Mouse (Mus musculus): ENCODE measurements at regions not wholly inside any gene's neighbourhood (a gene's known extent, or its start where the extent isn't known, plus 50 kb on each side); places are given as distances from the start of the nearest gene placed in this dataset.

- no peak for DNase-seq (ENCODE audit: low read depth, low spot score)
These were observed 111.7 kb upstream of the Vangl1 start for GRCm38 (mm10) chr3:102316151-102316550.

- peak; percentile 10 for DNase-seq (ENCODE audit: low read depth, low spot score)
These were observed 107.2 kb upstream of the Vangl1 start for GRCm38 (mm10) chr3:102311482-102312225.

GRCm38 (mm10) chr3:102310243-102310642 is 105.8 kb upstream of the Vangl1 start:
- DNase-seq (ENCODE audit: low read depth, low spot score): peak; percentile 18

GRCm38 (mm10) chr3:102309756-102310155 is 105.3 kb upstream of the Vangl1 start:
- DNase-seq (ENCODE audit: low read depth, low spot score): peak; percentile 71

GRCm38 (mm10) chr3:102307656-102308055 is 103.2 kb upstream of the Vangl1 start:
- DNase-seq (ENCODE audit: low read depth, low spot score): no peak

- DNase-seq (ENCODE audit: low read depth, low spot score): no peak
These were observed 87.9 kb upstream of the Vangl1 start for GRCm38 (mm10) chr3:102292385-102292784.

- no peak for DNase-seq (ENCODE audit: low read depth, low spot score)
These were observed 77.5 kb upstream of the Vangl1 start for GRCm38 (mm10) chr3:102281983-102282382.

- no peak for DNase-seq (ENCODE audit: low read depth, low spot score)
These were observed 72.3 kb upstream of the Vangl1 start for GRCm38 (mm10) chr3:102276758-102277157.

DNA sequence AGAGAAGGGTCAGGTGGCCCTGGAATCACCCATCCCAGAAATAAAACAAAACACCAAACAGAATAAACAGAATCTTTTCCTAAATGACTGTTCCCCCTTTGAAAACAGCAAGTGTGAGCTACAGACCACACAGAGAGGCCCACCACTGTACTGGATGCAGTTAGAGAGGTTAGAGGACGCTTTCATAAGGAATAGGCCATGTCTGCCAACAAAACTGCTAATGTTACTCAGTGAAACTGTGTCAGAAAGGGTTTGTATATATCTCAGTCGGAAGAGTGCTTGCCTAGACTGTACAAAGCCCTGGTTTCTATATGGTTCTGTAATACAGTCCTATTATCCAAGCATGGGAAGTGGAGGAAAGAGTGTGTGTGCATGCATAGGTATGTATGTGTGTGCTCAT is 71.8 kb upstream of the Vangl1 start:
- no peak for DNase-seq (ENCODE audit: low read depth, low spot score)

DNA sequence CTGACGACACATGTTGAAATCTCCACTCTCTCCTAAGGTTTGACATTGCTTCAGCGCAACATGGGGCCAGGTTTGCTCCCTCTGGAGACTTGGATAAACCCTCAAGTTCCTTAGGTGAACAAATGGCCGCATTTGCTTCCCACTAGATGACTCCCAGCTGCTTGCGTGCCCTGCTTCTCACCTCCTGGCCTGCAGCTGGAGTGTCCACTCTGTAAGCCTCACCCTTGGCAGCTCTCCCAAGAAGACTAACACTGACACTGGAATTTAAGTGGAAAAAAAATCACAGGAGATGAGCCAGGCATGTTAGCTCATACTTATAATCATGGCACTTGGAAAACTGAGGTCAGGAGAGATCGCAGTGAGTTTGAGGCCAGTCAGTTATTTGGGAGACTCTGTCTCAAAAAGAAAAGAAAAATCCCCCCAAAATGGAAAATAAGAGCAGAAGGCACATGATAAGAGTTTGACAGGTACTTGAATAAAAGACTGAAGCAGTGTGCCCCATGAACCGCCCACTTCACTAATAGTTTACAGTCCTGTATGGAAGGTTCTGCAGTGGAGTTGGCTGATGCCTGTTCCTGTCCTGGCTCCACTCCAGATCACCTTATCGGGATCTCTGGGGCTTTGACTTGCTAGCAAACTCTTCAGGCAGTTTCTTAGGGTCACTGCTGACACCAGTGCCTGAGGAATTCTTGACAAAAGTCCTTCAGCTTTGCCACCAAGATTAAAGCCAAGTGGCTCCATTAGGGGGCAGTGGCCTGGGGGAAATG is 70.9 kb upstream of the Vangl1 start:
- no peak for DNase-seq (ENCODE audit: low read depth, low spot score)

DNA sequence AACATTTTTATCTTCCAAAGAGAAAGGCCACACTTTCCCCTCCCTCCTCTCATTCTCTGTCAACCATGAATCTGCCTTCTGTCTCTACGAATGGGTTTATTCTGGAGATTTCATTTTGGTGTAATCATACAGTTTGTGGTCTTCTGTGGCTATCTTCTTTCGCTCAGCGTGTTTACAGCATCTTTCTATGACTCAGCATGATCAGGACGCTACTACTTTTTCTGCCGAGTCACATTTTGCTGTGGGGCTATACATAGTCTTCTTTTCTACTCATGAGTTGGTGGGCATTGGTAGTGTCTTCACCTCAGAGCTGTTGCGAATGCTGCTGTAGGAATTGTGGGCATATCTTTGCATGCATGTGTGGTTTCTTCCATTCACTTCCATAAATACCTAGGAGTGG is 66.3 kb upstream of the Vangl1 start:
- DNase-seq (ENCODE audit: low read depth, low spot score): no peak

- no peak for DNase-seq (ENCODE audit: low read depth, low spot score)
These were observed 65.8 kb upstream of the Vangl1 start for GRCm38 (mm10) chr3:102270257-102270656.

GRCm38 (mm10) chr3:102266136-102266535 is 61.6 kb upstream of the Vangl1 start:
- no peak for DNase-seq (ENCODE audit: low read depth, low spot score)

DNA sequence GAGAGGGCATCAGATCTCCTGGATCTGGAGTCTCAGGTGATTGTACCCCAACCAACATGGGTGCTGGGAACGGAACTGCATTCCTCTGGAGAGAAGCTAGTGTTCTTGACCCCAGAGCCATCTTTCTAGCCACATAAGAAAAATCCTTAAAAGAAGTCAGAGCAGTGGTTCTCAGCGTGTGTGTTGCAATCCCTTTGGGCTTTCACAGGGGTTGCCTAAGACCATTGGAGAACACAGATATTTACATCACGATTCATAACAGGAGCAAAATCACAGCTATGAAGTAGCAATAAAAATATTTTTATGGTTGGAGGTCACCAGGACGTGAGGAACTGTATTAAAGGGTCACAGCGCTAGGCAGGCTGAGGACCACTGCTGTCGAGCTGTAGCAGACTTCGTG is 60.7 kb upstream of the Vangl1 start:
- no peak for DNase-seq (ENCODE audit: low read depth, low spot score)

GRCm38 (mm10) chr3:102263326-102263725 is 58.8 kb upstream of the Vangl1 start:
- no peak for DNase-seq (ENCODE audit: low read depth, low spot score)

DNA sequence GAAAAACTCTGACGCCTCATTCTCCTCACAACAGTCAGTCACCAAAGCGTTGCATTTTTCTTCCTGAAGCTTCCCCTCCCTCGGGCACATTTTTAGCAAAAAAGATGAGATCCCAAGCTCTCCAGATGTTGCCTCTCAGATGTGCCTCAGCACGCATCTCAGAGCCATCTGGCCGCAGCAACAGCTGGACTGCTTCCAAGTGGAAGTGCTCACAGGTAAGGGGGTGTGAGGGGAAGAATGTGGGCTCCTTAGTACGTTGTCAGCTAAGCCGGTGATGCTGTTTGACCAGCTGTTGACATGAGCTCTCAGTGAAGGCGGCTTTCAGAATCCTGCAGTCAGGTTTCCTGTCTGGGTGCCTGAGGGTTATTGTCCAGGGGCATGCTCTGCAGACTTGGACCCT is 58.2 kb upstream of the Vangl1 start:
- peak; percentile 25 for DNase-seq (ENCODE audit: low read depth, low spot score)

DNA sequence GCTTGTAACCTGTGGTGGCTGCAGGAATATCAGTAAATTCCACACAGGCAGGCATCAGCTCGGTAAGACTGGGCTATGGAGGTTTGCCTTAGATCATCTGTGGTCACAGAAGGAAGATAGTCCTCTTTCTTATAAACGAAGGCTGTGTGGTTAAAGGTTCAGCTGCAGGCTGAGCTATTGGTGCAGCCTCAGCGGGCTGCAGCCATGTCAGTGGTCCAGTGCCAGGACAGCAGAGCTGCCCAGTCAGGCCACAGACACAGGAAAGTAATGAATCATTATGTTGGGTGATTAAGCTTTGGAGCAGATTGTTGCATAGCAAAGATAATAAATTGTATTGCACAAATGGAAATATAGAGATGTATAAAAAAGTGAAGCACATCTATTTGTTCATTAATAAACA is 57.0 kb upstream of the Vangl1 start:
- peak; percentile 21 for DNase-seq (ENCODE audit: low read depth, low spot score)

Measured in brain, adult 2 months (tissue).